Mouse (Mus musculus) Muller cell, postnatal 12 days (primary cell): Measurements from ENCODE around the gene Cdca4.
"Not testable (repeated sequence)": the region's sequence is repeated elsewhere in the genome, so short reads cannot be mapped to it uniquely, and the experiment has no call there.

Experiments
- DNase-seq: peaks from one replicate; pipeline ENCODE4 v3.0.0-alpha.2; 2015; ENCODE audit errors: inconsistent ontology term

Cdca4 gene

DNA sequence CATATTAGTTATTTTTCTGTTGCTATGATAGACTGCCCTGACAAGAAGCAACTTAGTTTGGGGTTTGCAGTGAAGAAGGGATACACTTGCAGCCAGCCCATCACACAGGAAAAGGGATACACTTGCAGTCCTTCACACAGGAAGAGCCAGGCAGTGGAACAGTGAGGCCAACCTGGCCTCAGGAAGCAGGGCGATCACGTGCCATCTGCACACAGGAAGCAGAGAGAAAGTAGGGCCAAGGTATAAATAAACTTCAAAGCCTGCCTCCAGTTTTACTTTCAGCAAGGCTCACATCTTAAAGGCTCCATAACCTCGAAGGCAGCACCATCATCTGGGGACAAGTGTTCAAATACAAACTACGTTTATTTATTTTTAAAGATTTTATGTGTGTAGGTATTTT lies 6.0 kb downstream of the Cdca4 start:
- no peak for DNase-seq

DNA sequence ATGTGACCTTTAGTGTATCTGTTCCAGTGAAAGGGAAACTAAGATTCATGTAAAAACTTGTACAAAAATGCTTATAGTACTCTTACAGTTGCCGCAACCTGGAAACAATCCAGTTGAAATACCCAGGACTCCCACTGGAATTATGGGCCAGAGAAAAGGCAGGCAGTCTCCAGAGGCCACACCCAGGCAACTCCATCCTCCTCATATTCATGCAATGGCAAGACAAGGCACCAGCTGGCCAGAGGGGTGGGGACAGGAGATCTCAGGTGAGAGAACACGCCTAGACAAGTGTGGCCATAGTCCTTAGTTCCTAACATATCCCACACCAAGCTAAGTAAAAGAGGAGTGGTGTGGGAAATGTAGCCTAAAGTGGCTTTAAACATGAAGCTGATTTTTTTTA lies 6.5 kb downstream of the Cdca4 start:
- DNase-seq = no peak

DNA sequence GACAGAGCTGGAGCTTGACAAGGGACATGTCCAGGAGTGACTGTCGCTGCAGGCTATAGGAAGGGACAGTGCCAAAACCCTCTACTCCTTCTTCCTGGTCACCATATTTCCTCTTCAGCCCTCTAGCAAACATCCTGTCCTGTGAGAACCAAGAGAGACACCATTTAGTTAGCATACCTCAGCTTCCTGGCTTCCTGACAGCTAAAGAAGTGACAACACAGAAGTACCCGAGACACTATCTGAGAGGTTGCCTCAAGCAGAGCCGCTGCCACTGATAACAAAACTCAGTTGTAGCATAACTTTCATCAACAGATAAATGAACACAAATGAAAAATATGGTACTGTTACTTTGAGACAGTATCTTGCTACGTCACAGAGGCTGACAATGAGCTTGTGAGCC lies 7.2 kb downstream of the Cdca4 start:
- DNase-seq = no peak

GRCm38 (mm10) chr12:112821216-112821615 lies 8.0 kb downstream of the Cdca4 start:
- DNase-seq = no peak

DNA sequence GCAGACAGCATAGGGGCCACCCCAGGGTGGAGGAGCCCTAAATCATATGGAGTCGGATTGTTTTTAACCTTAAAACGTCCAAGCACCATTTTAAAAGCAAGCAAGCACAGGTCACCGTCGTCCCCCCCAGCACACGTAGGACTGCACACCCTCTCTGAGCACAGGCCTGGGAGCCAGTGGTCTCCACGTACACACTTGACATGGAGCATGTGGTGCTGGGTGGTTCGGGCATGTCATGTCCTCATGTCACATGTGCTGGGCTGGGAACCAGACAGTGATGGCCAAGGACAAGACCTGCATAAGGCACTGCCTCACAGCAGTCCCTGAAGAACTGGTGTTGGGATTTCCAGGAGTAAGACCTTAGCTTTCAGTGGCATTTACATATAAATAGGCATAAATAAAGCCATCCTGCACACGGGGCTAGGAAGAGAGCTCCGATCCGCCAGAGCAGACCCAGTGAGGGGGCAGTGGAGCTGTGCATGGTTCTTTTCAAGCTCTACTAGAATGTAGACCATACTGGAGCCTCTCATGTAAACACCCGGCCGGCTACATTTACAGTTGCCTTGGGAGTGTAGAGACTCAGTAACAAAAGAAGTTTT lies 8.7 kb downstream of the Cdca4 start:
- DNase-seq = no peak

DNA sequence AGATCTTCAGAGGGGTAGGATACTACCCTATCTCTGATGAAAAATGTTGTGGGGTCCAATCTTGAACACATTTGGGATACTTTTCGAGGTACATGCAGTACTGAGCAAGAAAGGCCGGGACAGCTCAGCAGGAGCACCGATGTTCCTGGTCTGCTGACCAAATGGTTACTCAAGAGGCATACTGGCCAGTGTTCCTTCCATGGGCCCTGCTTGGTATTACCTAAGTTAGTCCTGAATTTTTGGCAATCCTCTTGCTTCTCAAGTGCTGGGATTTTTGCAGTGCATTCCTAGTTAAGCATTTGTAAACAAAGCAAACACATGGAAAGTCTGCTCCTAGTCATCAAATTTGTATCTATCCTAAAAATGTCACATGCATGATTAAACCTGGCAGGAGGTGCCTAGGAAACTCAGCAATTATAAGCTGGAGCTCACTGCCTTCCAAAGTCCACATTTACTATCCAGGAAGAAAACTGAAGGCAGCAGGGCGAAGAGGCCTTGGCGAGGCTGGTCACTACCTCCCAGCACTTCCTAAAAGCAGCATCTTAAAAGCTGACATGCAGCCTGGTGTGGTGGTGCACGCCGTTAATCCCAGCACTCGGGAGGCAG lies 10.1 kb downstream of the Cdca4 start:
- no peak for DNase-seq

DNA sequence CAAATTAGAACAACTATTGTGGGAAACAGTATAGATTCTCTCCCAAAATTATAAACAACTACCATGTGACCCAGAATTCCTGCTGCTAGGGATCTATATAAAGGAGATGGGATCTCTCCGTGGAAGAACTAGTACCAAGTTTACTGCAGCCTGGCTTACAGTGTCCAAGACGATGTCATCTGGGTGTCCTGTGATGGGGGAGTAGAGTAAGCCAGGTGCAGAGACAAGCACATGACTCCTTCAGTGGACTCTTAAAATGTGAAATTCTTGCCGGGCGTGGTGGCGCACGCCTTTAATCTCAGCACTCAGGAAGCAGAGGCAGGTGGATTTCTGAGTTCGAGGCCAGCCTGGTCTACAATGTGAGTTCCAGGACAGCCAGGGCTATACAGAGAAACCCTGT lies 12.4 kb downstream of the Cdca4 start:
- not testable (repeated sequence) for DNase-seq

DNA sequence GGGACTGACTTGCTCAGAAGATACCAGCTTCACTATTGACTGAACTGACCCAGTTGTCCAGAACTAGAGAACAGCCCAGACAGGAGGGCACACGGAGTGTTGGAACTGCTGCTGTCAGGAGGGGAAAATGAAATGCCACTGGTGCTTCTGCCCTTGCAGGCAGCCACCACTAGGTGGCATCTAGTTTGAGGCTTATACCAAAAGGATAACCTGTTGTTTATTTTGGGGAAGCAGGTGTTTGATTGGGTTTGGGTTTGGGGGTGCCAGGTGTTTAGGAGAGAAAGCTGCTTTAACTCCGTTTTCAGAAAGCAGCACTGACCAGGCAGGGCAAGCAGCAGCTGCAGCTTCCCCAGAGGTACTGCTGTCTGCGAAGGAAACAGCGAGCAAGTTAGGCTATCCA lies 12.9 kb downstream of the Cdca4 start:
- DNase-seq = no peak

DNA sequence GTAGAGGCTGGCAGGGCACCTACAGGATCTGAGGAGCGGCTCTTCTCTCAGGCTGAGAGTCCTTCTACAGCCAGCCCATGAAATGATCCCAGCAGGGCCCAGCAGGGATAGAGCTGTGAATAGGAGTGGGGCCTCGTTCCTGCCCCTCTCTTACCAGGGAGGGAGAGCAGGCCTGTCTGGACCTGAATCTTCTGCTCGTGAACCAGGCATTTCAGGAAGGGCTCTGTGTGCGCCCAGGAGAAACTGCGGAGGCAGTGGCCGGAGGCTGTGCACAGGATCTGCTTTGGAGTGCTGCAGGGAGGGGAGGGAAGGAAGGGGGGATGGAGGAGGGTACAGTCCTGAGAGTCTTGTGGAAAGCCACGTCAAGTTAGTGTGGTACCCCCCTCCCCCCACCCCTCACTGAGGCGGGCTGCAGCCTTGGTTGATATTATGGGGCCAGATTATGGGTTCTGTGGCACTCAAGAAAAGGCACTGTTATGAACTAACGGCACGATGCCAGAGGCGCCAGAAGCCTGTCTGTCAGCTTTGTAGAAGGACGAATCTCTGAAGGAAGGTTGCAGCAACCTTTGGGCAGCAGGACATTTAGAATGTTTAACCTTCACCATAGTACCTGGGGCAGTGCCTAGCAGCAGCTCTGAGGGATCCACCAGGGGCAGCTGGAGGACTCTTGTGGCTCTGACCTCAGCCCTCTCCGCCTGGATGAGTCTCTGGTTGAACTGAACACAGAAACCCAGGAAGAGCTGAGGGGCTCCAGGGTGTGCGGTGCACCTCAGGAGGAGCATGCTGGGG lies 14.3 kb downstream of the Cdca4 start:
- DNase-seq = no peak

GRCm38 (mm10) chr12:112813370-112813769 lies 15.9 kb downstream of the Cdca4 start:
- no peak for DNase-seq

DNA sequence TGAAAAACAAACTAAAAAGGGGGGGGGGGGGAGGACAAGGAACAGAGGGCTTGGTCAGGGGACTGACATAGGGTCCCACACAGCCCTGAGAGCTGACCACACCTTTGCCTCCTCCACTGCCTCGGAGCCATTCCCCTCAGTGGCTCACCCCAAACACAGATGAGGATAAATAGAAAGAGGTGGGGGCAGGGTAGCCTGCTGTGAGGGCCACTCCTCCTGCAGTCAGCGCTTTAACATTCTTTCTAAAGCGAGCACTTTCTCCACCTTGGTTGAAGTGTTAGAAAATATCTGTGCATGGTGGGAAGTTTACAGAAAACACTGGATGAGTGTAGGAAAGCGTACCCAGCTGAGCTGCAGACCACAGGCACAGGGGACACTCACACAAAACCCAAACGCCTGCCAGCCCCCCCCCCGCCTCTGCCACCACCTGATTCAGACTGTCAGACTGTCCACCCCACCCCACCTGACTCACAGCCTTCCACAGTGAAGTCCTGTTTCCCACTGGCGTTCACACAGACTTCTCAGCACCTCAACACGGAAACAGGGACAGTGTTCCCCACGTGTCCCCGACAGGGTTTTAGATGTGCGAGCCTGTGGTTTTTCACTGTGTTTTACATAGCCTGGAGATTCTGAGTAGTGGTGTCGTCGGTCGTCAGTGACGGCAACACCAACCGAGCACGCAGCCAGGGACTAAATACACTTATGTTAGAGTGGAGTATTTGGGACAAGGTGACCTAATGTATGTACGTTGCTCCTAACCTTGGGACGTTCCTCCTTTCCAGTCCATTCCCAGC lies 18.9 kb downstream of the Cdca4 start:
- no peak for DNase-seq

DNA sequence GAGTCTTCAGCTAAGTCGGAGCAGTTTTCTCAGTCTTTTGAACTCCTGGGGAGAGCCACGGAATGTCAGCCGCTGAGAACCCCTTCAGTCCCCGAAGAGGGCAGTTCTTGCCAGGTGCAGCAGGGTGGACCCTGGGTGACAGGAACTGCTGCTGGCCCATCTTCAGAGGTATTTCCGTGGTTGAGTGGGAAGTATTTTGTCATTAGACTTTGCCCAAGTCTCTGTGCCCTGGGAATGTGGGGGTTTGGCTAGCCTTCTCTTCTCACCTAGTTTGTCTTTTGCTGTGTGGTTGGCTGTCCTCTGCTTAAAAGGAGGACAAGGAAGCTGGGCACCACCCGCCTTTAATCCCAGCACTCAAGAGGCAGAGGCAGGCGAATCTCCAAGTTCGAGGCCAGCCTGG lies 19.6 kb downstream of the Cdca4 start:
- DNase-seq = no peak

GRCm38 (mm10) chr12:112808587-112809364 lies 20.4 kb downstream of the Cdca4 start, which contains the start of gene Clba1:
TSS of gene Clba1 (plus strand) at chr12:112808937.
- peak; percentile 94 for DNase-seq

DNA sequence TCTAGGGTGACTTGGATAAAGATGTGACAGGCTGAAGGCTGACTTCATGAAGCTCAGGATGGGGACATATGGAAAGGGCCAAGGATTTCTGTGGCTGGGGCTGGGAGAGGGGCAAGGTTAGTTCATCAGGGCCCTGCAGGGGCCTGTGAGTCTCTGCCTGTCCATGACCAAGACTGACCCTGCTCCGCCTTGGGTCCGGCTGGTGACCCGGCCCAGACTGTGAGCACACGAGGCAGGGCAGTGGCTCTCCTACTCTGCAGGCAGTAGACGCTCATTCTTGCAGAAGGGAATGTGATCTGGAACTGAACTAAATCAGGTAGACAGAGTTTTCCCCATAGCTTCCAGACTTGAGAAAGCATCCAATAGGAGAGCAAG lies 21.0 kb downstream of the Cdca4 start:
- DNase-seq = no peak

DNA sequence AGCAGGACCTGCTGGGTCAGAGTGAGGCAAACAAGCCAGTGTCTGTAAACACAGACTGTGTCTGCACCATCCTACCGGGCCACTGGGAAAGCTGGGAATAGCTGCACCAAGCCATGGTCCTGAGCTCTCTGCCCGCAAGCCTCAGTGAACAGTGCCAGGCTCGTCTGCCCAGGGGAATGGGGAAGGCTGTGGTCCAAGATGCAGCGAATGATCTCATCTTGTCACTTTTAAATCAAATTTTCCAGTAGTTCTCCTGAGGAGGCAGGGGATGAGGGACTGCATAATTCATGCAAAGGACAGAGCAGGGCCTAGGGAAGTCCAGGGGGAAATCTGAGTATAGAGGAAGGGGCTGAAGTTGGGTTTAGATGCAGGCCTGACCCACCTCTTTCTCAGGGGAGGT lies 21.4 kb downstream of the Cdca4 start:
- DNase-seq = no peak

DNA sequence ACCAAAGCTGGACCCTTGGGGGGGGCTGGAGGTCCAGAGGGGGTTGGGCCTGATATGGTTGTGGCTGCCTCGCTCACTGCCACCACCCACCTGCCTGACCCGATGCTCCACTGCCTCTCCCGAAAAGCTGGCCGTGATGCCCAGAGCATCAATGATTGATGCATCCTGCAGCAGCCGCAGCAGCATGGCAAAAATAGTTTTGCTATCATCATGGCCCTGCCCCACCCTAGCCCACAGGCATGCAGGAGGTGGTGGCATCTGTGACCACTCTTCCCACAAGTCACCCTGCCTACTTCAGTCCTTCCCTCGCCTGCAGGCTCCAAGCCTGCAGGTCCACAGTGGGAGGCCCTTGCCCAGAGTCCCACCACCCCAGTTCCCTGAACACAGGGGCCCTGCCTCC lies 23.2 kb downstream of the Cdca4 start:
- no peak for DNase-seq

DNA sequence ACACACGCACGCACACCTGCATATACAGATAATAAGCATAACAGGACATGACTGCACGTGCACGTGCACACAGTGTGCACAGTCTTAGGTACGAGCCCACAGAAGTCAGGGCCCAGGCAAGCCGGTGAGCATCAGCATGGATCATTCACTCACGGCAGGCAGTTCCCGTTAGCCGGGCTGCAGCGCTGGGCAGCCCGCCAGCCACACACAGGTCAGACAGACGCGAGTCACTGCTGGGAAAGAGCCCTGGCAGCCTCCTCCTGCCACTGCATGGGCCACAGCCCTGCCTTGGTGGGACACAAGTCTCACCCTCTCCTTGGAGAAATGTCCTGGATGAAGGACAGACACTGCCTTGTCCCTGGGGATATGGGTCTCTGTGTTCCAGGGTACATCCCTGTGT lies 25.2 kb downstream of the Cdca4 start:
- DNase-seq = peak; percentile 71

DNA sequence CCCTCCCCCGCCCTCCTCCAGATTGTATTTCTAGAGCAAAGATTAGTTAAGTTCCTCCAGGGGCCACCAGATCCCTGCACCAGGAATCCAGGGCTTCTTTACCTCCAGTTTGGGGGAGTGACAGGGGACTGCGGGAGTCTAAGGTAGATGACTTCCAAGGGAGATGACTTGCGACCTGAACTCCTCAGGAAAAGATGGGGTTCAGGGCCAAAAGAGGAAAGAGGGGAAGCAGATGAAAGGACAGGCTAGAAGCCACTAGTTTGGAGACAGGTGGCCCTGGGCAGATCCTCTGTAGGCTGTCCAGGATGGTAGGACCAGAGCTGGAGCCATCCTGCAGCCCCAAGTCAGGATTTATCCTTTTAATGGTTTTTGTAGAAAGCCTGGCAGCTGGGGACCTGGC lies 26.3 kb downstream of the Cdca4 start:
- no peak for DNase-seq

- peak; percentile 84 for DNase-seq
Measured at GRCm38 (mm10) chr12:112801864-112802846, 27.1 kb downstream of the Cdca4 start, which contains the start of gene Ahnak2. TSS of gene Ahnak2 (minus strand) at chr12:112802657.

DNA sequence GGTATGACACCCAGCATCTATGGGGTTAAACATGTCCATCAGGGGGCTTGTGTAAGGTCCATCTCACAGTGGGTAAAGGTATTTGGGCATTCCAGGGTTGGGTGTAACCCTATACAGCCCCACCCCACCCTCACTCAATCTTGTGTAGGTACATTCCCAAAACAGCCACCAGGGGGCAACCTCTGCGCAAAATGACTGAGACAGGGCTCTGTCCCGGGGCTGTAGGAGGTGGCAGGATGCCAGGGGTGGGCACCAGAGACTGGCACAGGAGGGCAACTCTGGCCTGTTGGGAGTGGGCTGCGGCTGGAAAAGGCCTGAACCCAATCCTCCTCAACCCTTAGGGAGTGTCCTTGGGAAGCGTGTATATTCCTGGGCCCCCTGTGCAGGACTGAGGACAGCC lies 28.7 kb downstream of the Cdca4 start:
- peak; percentile 59 for DNase-seq
